Mouse (Mus musculus) macrophage (primary cell): Measurements from ENCODE around the gene Mad1l1. TPM values are rescaled to one million over a fixed set of nuclear protein-coding genes. Genes with fewer than 3 reads are reported as not detected.

Source experiments
- H3K27ac ChIP-seq: fragments of 350-480 bp; formaldehyde crosslinking; 2 replicates; pipeline ENCODE4 v1.9.0; 2021
- H3K36me3 ChIP-seq: fragments of 350-480 bp; formaldehyde crosslinking; 2 replicates; pipeline ENCODE4 v1.9.0; 2021; ENCODE audit errors: inconsistent target
- H3K4me3 ChIP-seq: fragments of 350-480 bp; formaldehyde crosslinking; 2 replicates; pipeline ENCODE4 v1.9.0; 2021; ENCODE audit errors: inconsistent target
- H3K79me2 ChIP-seq: fragments of 350-480 bp; formaldehyde crosslinking; 2 replicates; pipeline ENCODE4 v1.9.0; 2021; ENCODE audit errors: inconsistent target
- WGBS: methylation state at CpG from one replicate; pipeline ENCODE4 v1.1.7; 2026; ENCODE audit warnings: inconsistent platforms; ENCODE audit not compliant: missing documents; 5-methylcytosine and 5-hydroxymethylcytosine counted together
- polyA plus RNA-seq: library from polyadenylated mRNA; stranded (reverse); fragments of 250-400 nt; gene quantifications from 3 replicates; pipeline ENCODE4 v1.2.4, GENCODE M21; 2018; ENCODE audit warnings: inconsistent platforms

Gene Mad1l1
- polyA plus RNA-seq, 1 experiment from 2014 or later = 15.3 TPM

- Histone ChIP-seq H3K27ac (no peak overlapping the region), H3K4me3 (no peak overlapping the region), H3K79me2 (no peaks in the 10 kb centered on the region), H3K36me3 (no peaks in the 10 kb centered on the region)
- WGBS = 73% methylated on average over 3 of the region's 3 CpGs
These were observed 116.9 kb downstream of the Mad1l1 start for GRCm38 (mm10) chr5:140204465-140204864.

GRCm38 (mm10) chr5:140204037-140204436 is 117.3 kb downstream of the Mad1l1 start:
- Histone ChIP-seq H3K36me3 (no peaks in the 10 kb centered on the region), H3K79me2 (no peaks in the 10 kb centered on the region), H3K4me3 (no peak overlapping the region), H3K27ac (no peak overlapping the region)
- WGBS = 93% methylated on average over 3 of the region's 5 CpGs

- 100% methylated on average over 2 of the region's 2 CpGs for WGBS
- no peaks in the 10 kb centered on the region for H3K79me2 ChIP-seq
- H3K4me3 ChIP-seq = no peak overlapping the region
- no peak overlapping the region for H3K27ac ChIP-seq
- no peaks in the 10 kb centered on the region for H3K36me3 ChIP-seq
These were observed 118.9 kb downstream of the Mad1l1 start for GRCm38 (mm10) chr5:140202451-140202850.

GRCm38 (mm10) chr5:140201566-140201965 is 119.8 kb downstream of the Mad1l1 start:
- no peak overlapping the region for H3K27ac ChIP-seq
- WGBS = 100% methylated on average over 5 of the region's 5 CpGs
- H3K36me3 ChIP-seq = no peaks in the 10 kb centered on the region
- H3K79me2 ChIP-seq = no peaks in the 10 kb centered on the region
- no peak overlapping the region for H3K4me3 ChIP-seq

GRCm38 (mm10) chr5:140201109-140201508 is 120.2 kb downstream of the Mad1l1 start:
- H3K36me3 ChIP-seq = no peaks in the 10 kb centered on the region
- whole genome bisulfite sequencing = 95% methylated on average over 1 of the region's 1 CpGs
- no peak overlapping the region for H3K4me3 ChIP-seq
- H3K27ac ChIP-seq = no peak overlapping the region
- no peaks in the 10 kb centered on the region for H3K79me2 ChIP-seq

GRCm38 (mm10) chr5:140197705-140198104 is 123.6 kb downstream of the Mad1l1 start:
- no peak overlapping the region for H3K27ac ChIP-seq
- 24% methylated on average over 4 of the region's 4 CpGs for WGBS
- H3K36me3 ChIP-seq = no peaks in the 10 kb centered on the region
- H3K4me3 ChIP-seq = no peak overlapping the region
- H3K79me2 ChIP-seq = no peaks in the 10 kb centered on the region

- Histone ChIP-seq H3K4me3 (no peak overlapping the region), H3K36me3 (no peaks in the 10 kb centered on the region), H3K79me2 (no peaks in the 10 kb centered on the region), H3K27ac (no peak overlapping the region)
- WGBS = 100% methylated on average over 3 of the region's 3 CpGs
These were observed 124.9 kb downstream of the Mad1l1 start for GRCm38 (mm10) chr5:140196446-140196845.

GRCm38 (mm10) chr5:140194173-140194572 is 127.2 kb downstream of the Mad1l1 start:
- H3K36me3 ChIP-seq = no peaks in the 10 kb centered on the region
- WGBS = 86% methylated on average over 11 of the region's 11 CpGs

GRCm38 (mm10) chr5:140191539-140191938 is 129.8 kb downstream of the Mad1l1 start:
- WGBS = 94% methylated on average over 4 of the region's 4 CpGs
- no peak overlapping the region for H3K27ac ChIP-seq
- no peaks in the 10 kb centered on the region for H3K36me3 ChIP-seq

More at GRCm38 (mm10) chr5:140194173-140194572, 127.2 kb downstream of the Mad1l1 start:
- Histone ChIP-seq H3K27ac (no peak overlapping the region), H3K79me2 (no peaks in the 10 kb centered on the region), H3K4me3 (no peak overlapping the region)

GRCm38 (mm10) chr5:140186351-140186750 is 135.0 kb downstream of the Mad1l1 start:
- Histone ChIP-seq H3K36me3 (no peaks in the 10 kb centered on the region), H3K4me3 (no peak overlapping the region), H3K27ac (no peak overlapping the region), H3K79me2 (no peaks in the 10 kb centered on the region)
- WGBS = 86% methylated on average over 4 of the region's 4 CpGs

More at GRCm38 (mm10) chr5:140191539-140191938, 129.8 kb downstream of the Mad1l1 start:
- Histone ChIP-seq H3K4me3 (no peak overlapping the region), H3K79me2 (no peaks in the 10 kb centered on the region)

- H3K27ac ChIP-seq = no peak overlapping the region
- no peaks in the 10 kb centered on the region for H3K79me2 ChIP-seq
- H3K4me3 ChIP-seq = no peak overlapping the region
- 61% methylated on average over 6 of the region's 6 CpGs for WGBS
- no peaks in the 10 kb centered on the region for H3K36me3 ChIP-seq
These were observed 135.6 kb downstream of the Mad1l1 start for GRCm38 (mm10) chr5:140185757-140186156.

- Histone ChIP-seq H3K36me3 (no peaks in the 10 kb centered on the region), H3K79me2 (no peaks in the 10 kb centered on the region), H3K27ac (no peak overlapping the region), H3K4me3 (no peak overlapping the region)
- 91% methylated on average over 7 of the region's 7 CpGs for whole genome bisulfite sequencing
These were observed 138.0 kb downstream of the Mad1l1 start for GRCm38 (mm10) chr5:140183387-140183786.

GRCm38 (mm10) chr5:140182351-140182750 is 139.0 kb downstream of the Mad1l1 start:
- Histone ChIP-seq H3K36me3 (no peaks in the 10 kb centered on the region), H3K4me3 (no peak overlapping the region), H3K79me2 (no peaks in the 10 kb centered on the region), H3K27ac (no peak overlapping the region)
- WGBS = 98% methylated on average over 4 of the region's 4 CpGs

- no peaks in the 10 kb centered on the region for H3K36me3 ChIP-seq
- H3K27ac ChIP-seq = no peak overlapping the region
- H3K4me3 ChIP-seq = no peak overlapping the region
- H3K79me2 ChIP-seq = no peaks in the 10 kb centered on the region
- 96% methylated on average over 5 of the region's 5 CpGs for WGBS
These were observed 141.3 kb downstream of the Mad1l1 start for GRCm38 (mm10) chr5:140180016-140180415.

- Histone ChIP-seq H3K27ac (no peak overlapping the region), H3K4me3 (no peak overlapping the region), H3K79me2 (no peaks in the 10 kb centered on the region), H3K36me3 (no peaks in the 10 kb centered on the region)
- 86% methylated on average over 10 of the region's 10 CpGs for WGBS
These were observed 143.2 kb downstream of the Mad1l1 start for GRCm38 (mm10) chr5:140178058-140178690.

GRCm38 (mm10) chr5:140177582-140177981 is 143.8 kb downstream of the Mad1l1 start:
- no peaks in the 10 kb centered on the region for H3K79me2 ChIP-seq
- H3K27ac ChIP-seq = no peak overlapping the region
- H3K4me3 ChIP-seq = no peak overlapping the region
- H3K36me3 ChIP-seq = no peaks in the 10 kb centered on the region
- WGBS = 87% methylated on average over 8 of the region's 8 CpGs
